Mouse (Mus musculus) cortical plate, adult 2 months (tissue): ENCODE measurements around the gene Zfhx3. TPM values are rescaled to one million over a fixed set of nuclear protein-coding genes. Genes with fewer than 3 reads are reported as not detected.

Experiments used
- H3K27ac ChIP-seq: fragments of 200-500 bp; 2 replicates; pipeline ENCODE4 v1.5.1; 2012; ENCODE audit warnings: low read length, control low read depth, inconsistent platforms; ENCODE audit not compliant: insufficient read depth
- H3K4me1 ChIP-seq: fragments of 200-500 bp; 2 replicates; pipeline ENCODE4 v1.6.1; 2011; ENCODE audit warnings: low read length; ENCODE audit not compliant: control insufficient read depth, insufficient read depth
- H3K4me3 ChIP-seq: fragments of 200-500 bp; 2 replicates; pipeline ENCODE4 v1.5.1; 2011; ENCODE audit warnings: mild to moderate bottlenecking, low read length, control low read depth; ENCODE audit not compliant: insufficient read depth
- CTCF ChIP-seq: fragments of 200-500 bp; IDR thresholded peaks from 2 replicates; pipeline ENCODE4 v1.5.1; 2011; ENCODE audit warnings: mild to moderate bottlenecking, control low read depth, low read length; ENCODE audit not compliant: insufficient read depth; ENCODE audit errors: extremely low read depth
- POLR2A ChIP-seq: fragments of 200-500 bp; IDR thresholded peaks from 2 replicates; pipeline ENCODE4 v1.6.1; 2011; ENCODE audit warnings: mild to moderate bottlenecking, low read length, control low read depth; ENCODE audit not compliant: insufficient read depth; ENCODE audit errors: extremely low read depth
- polyA plus RNA-seq: library from polyadenylated mRNA; depleted of rRNA; stranded (reverse); fragments of >200 nt; gene quantifications from 2 replicates; pipeline ENCODE4 v1.2.3, GENCODE M21; 2012

Zfhx3 gene
- polyA plus RNA-seq, 1 experiment: 1.3 TPM

DNA sequence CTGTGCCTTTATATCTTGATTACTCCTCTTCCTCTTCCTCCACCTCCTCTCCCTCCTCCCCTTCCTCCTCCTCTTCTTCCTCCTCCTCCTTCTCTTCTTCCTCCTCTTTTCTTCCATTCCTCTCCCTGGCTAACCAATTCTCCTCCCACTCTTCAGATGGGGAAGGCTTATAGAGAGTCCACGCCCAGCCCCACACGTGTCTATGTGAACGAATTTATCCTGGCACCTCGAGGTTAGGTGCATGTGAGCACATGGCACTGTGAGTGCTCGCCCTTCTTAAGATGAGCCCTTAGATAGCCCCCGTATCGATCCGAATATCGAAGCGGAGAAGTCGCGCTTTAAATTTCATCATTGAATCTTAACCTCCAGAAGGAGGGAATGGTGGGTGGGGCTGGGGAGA, 359.2 kb downstream of the Zfhx3 start:
- Histone ChIP-seq H3K4me3 (no peak overlapping the region), H3K4me1 (no peaks in the 10 kb centered on the region), H3K27ac (no peak overlapping the region)
- TF ChIP-seq CTCF (no peak), POLR2A (no peak)

DNA sequence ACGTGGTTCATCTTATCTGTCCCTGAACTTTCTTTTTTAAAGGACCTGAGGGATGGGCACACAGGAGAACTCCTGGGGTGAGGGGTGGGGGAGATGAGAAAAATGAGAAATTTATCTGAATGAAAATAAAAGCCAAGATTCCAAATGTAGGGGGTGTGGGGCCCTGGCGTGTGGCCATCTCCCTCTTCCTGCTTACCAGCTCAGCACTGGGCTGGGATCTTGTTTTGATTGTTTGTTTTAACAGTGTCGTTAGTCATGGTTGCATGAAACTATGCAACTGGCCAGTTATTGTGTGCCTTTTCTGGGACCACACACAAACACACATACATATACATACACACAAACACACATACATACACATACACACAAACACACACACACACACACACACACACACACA, 362.9 kb downstream of the Zfhx3 start:
- Histone ChIP-seq H3K4me3 (no peak overlapping the region), H3K4me1 (no peaks in the 10 kb centered on the region), H3K27ac (no peak overlapping the region)
- TF ChIP-seq POLR2A: no peak
- TF ChIP-seq CTCF: no peak

DNA sequence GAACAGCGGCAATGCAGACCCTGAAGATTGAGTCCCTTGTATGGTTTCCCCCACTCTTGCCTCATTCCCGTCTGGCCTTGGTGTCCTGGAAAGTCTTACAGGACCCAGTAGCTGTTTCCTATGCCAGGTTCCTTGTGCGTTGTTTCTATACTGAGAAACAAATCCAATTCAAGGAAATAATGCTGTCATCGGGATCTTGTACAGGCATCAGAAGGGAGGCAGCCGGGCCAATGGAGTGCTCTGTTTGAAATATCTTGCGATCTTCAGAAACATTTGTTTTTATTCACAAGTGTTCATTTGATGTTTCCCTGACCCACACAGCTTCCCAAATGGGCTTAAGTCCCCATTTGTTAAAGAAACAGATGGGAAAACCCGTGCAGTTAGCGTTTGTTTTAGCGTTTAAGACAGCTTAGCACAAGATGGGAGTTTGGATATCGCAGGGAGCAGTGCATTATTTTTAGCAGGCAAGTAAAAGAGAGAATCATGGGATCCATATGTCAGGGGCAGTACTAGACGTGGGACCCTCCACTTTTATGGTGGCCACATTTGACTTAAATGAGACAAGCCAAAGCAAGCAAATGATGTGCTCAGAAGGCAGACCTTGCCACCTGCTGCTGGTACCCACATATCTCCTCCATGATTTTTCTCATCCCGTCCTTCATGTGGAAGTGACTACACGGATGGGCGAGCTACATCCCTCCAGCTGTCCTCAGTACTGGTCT, 367.2 kb downstream of the Zfhx3 start:
- no peaks in the 10 kb centered on the region for H3K4me1 ChIP-seq
- H3K4me3 ChIP-seq: no peak overlapping the region
- no peak overlapping the region for H3K27ac ChIP-seq
- no peak for TF ChIP-seq CTCF
- TF ChIP-seq POLR2A: no peak

DNA sequence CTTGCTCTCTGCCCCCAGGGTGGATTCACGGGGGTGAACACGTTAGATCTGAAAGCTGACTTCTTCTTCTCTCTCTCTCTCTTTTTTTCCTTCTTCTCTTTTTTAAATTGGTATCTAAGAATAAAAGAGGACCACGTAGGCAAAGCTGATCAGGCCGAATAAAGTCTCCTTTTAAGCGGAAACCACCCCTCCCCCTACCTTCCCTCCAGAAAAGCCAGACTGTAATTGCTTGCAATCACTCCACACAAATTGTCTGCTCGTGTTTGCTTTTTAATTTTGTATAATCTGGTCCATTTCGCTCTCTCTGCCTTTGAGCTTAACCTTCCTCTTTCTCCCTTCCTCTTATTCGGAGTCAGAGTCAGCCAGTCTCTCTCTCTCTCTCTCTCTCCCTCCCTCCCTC, 372.6 kb downstream of the Zfhx3 start:
- no peak for TF ChIP-seq CTCF
- no peak for TF ChIP-seq POLR2A
- Histone ChIP-seq H3K27ac (no peak overlapping the region), H3K4me1 (no peaks in the 10 kb centered on the region), H3K4me3 (no peak overlapping the region)

DNA sequence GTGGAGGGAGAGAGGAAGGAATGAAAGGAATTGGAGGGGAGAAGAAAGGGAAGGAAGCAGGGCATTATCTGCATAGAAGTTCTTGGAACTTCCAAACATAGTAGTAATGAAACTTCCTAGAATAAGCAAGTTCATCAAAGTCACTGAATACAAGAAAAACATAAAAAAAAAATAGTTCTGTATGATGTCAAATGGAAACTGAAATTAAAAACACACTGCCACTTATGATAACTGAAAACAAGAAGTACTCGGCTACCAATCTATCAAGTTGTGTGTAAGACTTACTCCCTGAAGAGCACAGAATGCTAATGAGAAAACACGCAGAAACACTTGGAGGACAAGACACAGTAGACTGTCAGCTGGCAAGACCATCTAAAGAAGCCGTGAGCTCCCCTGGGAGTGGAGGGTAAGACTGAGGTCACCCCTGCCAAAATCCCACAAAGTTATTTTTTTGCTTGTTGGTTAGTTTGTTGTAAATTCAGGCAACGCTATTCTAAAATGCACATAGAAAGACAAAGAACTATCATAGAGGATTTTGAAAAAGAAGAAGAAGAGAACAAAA, 375.2 kb downstream of the Zfhx3 start:
- H3K4me1 ChIP-seq: no peaks in the 10 kb centered on the region
- no peak overlapping the region for H3K27ac ChIP-seq
- TF ChIP-seq CTCF (no peak), POLR2A (no peak)
- no peak overlapping the region for H3K4me3 ChIP-seq

DNA sequence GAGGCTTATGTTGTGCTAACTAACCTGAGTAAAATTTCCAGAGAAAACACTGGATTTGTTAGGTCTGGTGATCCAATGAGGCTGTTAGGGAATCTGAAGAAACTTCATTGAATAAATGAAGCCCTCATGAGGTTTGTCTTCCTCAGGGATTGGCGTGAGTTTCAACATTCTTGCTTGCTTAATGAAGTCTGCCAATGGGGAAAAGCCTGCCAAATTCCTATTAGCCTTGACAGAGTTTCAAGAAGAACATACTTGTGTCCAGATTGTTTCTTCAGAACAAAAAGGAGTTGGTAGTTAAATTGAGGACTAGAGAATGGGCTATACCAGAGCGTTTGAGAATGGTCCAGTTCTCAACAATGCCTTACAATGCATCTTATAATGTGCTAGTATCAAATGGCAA, 385.3 kb downstream of the Zfhx3 start:
- no peak for TF ChIP-seq POLR2A
- TF ChIP-seq CTCF: no peak
- H3K27ac ChIP-seq: no peak overlapping the region
- H3K4me1 ChIP-seq: no peaks in the 10 kb centered on the region; the same call in 1 of the 2 replicates
- no peak overlapping the region for H3K4me3 ChIP-seq

DNA sequence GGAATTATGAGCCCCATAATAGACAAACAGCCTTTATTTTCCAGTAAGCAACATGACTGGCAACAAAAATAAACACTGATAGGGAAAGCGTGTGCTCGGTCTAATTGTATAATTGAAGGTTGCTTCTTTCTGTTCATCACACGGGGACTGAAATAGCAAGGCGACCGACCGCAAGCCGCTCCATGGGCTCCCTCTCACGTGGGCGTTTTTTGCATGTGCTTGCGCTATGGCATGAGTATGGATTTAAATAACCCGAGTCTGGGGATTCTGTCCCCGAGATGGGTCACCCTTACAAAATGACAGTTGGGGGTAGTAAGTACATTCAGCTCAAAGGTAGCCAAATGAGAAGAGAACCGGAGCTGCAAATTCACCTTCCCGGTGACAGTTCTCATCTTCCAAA, 405.9 kb downstream of the Zfhx3 start:
- Histone ChIP-seq H3K4me3 (no peak overlapping the region), H3K4me1 (no peaks in the 10 kb centered on the region), H3K27ac (no peak overlapping the region)
- no peak for TF ChIP-seq POLR2A
- TF ChIP-seq CTCF: no peak

DNA sequence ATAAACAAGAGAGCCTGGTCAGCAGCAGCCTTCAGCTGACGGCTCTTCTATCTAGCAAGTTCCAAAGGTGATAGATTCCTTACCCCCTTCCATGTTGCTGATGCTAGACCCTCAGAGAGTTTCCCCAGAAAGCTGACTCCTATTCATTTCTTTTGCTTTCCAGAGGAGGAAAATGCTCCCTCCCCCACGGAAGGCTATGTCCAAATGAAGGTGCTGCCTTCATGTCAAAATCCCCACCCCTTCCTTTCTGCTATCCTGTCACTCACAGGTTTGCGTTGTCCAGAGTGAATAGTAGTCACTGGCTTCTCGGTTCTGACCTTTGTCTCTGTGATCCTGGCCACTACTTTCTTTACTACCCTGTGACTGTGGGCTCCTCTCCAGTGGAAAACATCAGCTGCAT, 406.3 kb downstream of the Zfhx3 start:
- Histone ChIP-seq H3K27ac (no peak overlapping the region), H3K4me3 (no peak overlapping the region), H3K4me1 (no peaks in the 10 kb centered on the region)
- TF ChIP-seq POLR2A (no peak), CTCF (no peak)

DNA sequence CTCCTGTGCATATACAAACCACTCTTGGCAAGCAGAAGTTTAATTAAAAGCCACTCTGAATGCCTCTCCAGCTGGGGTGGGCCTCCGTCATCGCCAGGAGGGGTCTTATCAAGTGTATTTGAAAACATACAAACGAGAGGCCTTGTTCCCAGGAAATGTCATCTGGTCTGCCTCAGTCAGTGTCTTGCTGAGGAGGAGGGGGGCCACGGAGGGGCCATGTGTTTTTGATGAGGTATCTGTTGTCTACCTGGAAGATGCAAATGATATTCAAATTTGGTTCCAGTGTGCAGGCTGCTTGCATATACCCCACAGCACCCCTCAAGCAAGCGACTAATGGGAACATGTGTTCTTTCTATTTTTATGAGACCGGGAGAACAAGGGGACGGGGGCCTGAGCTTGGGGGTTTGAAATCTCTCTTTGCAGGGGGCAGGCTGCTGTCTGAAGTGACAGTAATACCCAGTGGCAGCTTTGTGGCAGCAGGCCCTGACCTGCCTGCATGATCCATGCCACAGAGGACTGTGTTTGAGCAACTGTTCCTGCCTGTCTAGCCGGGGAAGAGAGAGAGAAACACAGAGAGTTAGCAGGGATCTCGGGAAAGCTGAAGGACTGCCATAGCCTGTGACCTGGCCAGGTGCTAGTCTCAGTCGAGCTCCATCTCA, 412.8 kb downstream of the Zfhx3 start:
- Histone ChIP-seq H3K27ac (no peak overlapping the region), H3K4me1 (no peaks in the 10 kb centered on the region), H3K4me3 (no peak overlapping the region)
- TF ChIP-seq POLR2A: no peak
- no peak for TF ChIP-seq CTCF

DNA sequence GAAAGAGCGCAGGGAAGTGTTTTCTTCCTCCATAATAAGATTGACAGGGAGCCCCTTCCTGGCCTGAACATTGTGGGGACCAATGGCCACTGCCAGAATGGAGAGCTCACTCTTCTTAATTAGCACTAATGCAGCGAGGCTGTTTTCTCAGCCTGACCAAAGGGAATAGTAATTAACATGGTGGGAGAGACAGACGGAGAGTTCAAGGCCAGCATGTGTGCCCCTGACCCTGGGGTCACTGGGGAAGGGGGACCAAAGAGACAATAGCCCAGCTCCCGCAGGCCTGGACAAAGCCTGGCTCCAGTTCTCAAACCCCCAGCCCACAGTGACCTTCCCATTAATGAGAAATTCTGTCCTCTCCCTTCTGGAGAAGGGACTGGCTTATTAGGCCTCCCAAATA, 419.0 kb downstream of the Zfhx3 start:
- H3K4me3 ChIP-seq: no peak overlapping the region
- H3K4me1 ChIP-seq: no peaks in the 10 kb centered on the region
- no peak for TF ChIP-seq POLR2A
- TF ChIP-seq CTCF: no peak
- H3K27ac ChIP-seq: no peak overlapping the region
